In genomic region chr2:73690783-73691604, GRCm38 (mm10) we compare ENCODE assay signal across 25 mouse cellular contexts.
DNase-seq lines count a peak whose midpoint lies in the region; ATAC-seq and TF ChIP-seq lines count a peak whose summit lies in the region.
"Had no signal": no experiment of that assay in that cellular context is flagged by ENCODE, and none has a peak within 500 bp of the region (broad histone marks: within the 10 kb centered on the region; RNA-seq: fewer than 3 reads in every experiment).

No protein-coding gene starts in this region.

- no peak for TF ChIP-seq CTCF in hindbrain, postnatal 0 days (IDR thresholded peaks at IDR 0.05; ENCODE audit: low read depth)
- TF ChIP-seq CTCF in midbrain, postnatal 0 days (IDR thresholded peaks at IDR 0.05): no peak

- DNase-seq in hindbrain, postnatal 0 days (ENCODE audit: low spot score): peak; percentile 16
- DNase-seq in hindbrain, embryonic 11.5 days (ENCODE audit: low spot score): no peak
- no peak for DNase-seq in limb, embryonic 10.5 days (ENCODE audit: low spot score)
- DNase-seq in midbrain, postnatal 0 days (ENCODE audit: low spot score): peak; percentile 40
- DNase-seq in heart, embryonic 10.5 days (ENCODE audit: low spot score): no peak
- DNase-seq: adrenal gland, adult 2 months; B cell, adult 2 months; cerebellum, postnatal 36 days; gastrocnemius, postnatal 36 days; heart, adult 2 months; heart, postnatal 36 days; thymus, adult 18-20 months; thymus, postnatal 36 days had no signal

- no peaks in the 10 kb centered on the region for H3K36me3 ChIP-seq in hindbrain, postnatal 0 days (ENCODE audit: insufficient read depth, low read length)
- H3K36me3 ChIP-seq in hindbrain, embryonic 11.5 days (ENCODE audit: control insufficient read depth, insufficient read depth, low read length): no peaks in the 10 kb centered on the region
- H3K36me3 ChIP-seq in midbrain, embryonic 16.5 days (ENCODE audit: control insufficient read depth, insufficient read depth, low read length): no peaks in the 10 kb centered on the region
- H3K36me3 ChIP-seq in midbrain, embryonic 15.5 days (replicated peaks): no peaks in the 10 kb centered on the region
- H3K36me3 ChIP-seq in limb, embryonic 10.5 days: peaks cover 23% of the 10 kb centered on the region
- no peaks in the 10 kb centered on the region for H3K36me3 ChIP-seq in midbrain, postnatal 0 days (ENCODE audit: insufficient read depth, low read length)
- no peaks in the 10 kb centered on the region for H3K36me3 ChIP-seq in heart, embryonic 10.5 days
- H3K36me3 ChIP-seq: embryonic facial prominence, embryonic 15.5 days; forebrain, embryonic 15.5 days; G1E; limb, embryonic 15.5 days; lung, embryonic 15.5 days had no signal

- no peaks in the 10 kb centered on the region for H3K27me3 ChIP-seq in hindbrain, postnatal 0 days (ENCODE audit: insufficient read depth, low read length)
- H3K27me3 ChIP-seq in hindbrain, embryonic 11.5 days (ENCODE audit: control insufficient read depth, insufficient read depth, low read length): no peaks in the 10 kb centered on the region
- H3K27me3 ChIP-seq in midbrain, embryonic 16.5 days (ENCODE audit: control insufficient read depth, insufficient read depth, low read depth, low read length): no peaks in the 10 kb centered on the region
- H3K27me3 ChIP-seq in midbrain, embryonic 15.5 days (replicated peaks): no peaks in the 10 kb centered on the region
- H3K27me3 ChIP-seq in limb, embryonic 10.5 days (ENCODE audit: low read depth, poor library complexity, severe bottlenecking): no peaks in the 10 kb centered on the region
- H3K27me3 ChIP-seq in midbrain, postnatal 0 days (ENCODE audit: insufficient read depth, low read length): no peaks in the 10 kb centered on the region
- no peaks in the 10 kb centered on the region for H3K27me3 ChIP-seq in heart, embryonic 10.5 days (ENCODE audit: insufficient read depth, poor library complexity, severe bottlenecking)
- H3K27me3 ChIP-seq: CH12.LX; embryonic facial prominence, embryonic 15.5 days; forebrain, embryonic 15.5 days; limb, embryonic 15.5 days; lung, embryonic 15.5 days; Patski had no signal

- H3K4me2 ChIP-seq in hindbrain, postnatal 0 days (ENCODE audit: low read depth, low read length): no peak overlapping the region
- H3K4me2 ChIP-seq in hindbrain, embryonic 11.5 days (replicated peaks; ENCODE audit: low read depth, low read length): no peak overlapping the region
- H3K4me2 ChIP-seq in midbrain, embryonic 16.5 days (ENCODE audit: low read length): no peak overlapping the region
- no peak overlapping the region for H3K4me2 ChIP-seq in midbrain, embryonic 15.5 days
- H3K4me2 ChIP-seq in midbrain, postnatal 0 days (ENCODE audit: low read depth, low read length, poor library complexity, severe bottlenecking): no peak overlapping the region
- H3K4me2 ChIP-seq: embryonic facial prominence, embryonic 15.5 days; forebrain, embryonic 15.5 days; limb, embryonic 15.5 days; lung, embryonic 15.5 days had no signal

- H3K9me3 ChIP-seq in hindbrain, postnatal 0 days (ENCODE audit: low read length): no peaks in the 10 kb centered on the region
- H3K9me3 ChIP-seq in hindbrain, embryonic 11.5 days (ENCODE audit: control insufficient read depth, low read length): no peaks in the 10 kb centered on the region
- H3K9me3 ChIP-seq in midbrain, embryonic 16.5 days (replicated peaks; ENCODE audit: control insufficient read depth, low read length, poor library complexity, severe bottlenecking): 0 out of 2 replicates have a peak, but pooled peaks cover 3% of the 10 kb centered on the region
- H3K9me3 ChIP-seq in midbrain, embryonic 15.5 days: no peaks in the 10 kb centered on the region
- H3K9me3 ChIP-seq in limb, embryonic 10.5 days (replicated peaks): no peaks in the 10 kb centered on the region
- H3K9me3 ChIP-seq in midbrain, postnatal 0 days (ENCODE audit: low read length): no peaks in the 10 kb centered on the region
- no peaks in the 10 kb centered on the region; the same call in 1 of the 2 replicates for H3K9me3 ChIP-seq in heart, embryonic 10.5 days
- H3K9me3 ChIP-seq: embryonic facial prominence, embryonic 15.5 days; G1E; lung, embryonic 15.5 days had no signal

- no peak overlapping the region for H3K4me3 ChIP-seq in hindbrain, postnatal 0 days (ENCODE audit: low read length)
- H3K4me3 ChIP-seq in hindbrain, embryonic 11.5 days (ENCODE audit: low read depth, low read length): no peak overlapping the region
- H3K4me3 ChIP-seq in midbrain, embryonic 16.5 days (ENCODE audit: low read depth, low read length): no peak overlapping the region
- no peak overlapping the region for H3K4me3 ChIP-seq in midbrain, embryonic 15.5 days
- no peak overlapping the region for H3K4me3 ChIP-seq in limb, embryonic 10.5 days
- H3K4me3 ChIP-seq in midbrain, postnatal 0 days (ENCODE audit: low read depth, low read length): no peak overlapping the region
- no peak overlapping the region for H3K4me3 ChIP-seq in heart, embryonic 10.5 days
- H3K4me3 ChIP-seq: embryonic facial prominence, embryonic 15.5 days; forebrain, embryonic 15.5 days; heart, adult 2 months; limb, embryonic 15.5 days; lung, embryonic 15.5 days; megakaryocyte, embryonic 14.5 days had no signal

- no peaks in the 10 kb centered on the region for H3K4me1 ChIP-seq in hindbrain, postnatal 0 days (ENCODE audit: insufficient read depth, low read length)
- H3K4me1 ChIP-seq in hindbrain, embryonic 11.5 days (replicated peaks; ENCODE audit: control insufficient read depth, insufficient read depth, low read length): no peaks in the 10 kb centered on the region
- H3K4me1 ChIP-seq in midbrain, embryonic 16.5 days (ENCODE audit: control insufficient read depth, insufficient read depth, low read length): no peaks in the 10 kb centered on the region
- H3K4me1 ChIP-seq in midbrain, embryonic 15.5 days: no peaks in the 10 kb centered on the region
- peaks cover 10% of the 10 kb centered on the region for H3K4me1 ChIP-seq in limb, embryonic 10.5 days
- no peaks in the 10 kb centered on the region for H3K4me1 ChIP-seq in midbrain, postnatal 0 days (ENCODE audit: insufficient read depth, low read length)
- no peaks in the 10 kb centered on the region for H3K4me1 ChIP-seq in heart, embryonic 10.5 days
- H3K4me1 ChIP-seq: embryonic facial prominence, embryonic 15.5 days; forebrain, embryonic 15.5 days; limb, embryonic 15.5 days; lung, embryonic 15.5 days; megakaryocyte, embryonic 14.5 days had no signal

- H3K27ac ChIP-seq in hindbrain, postnatal 0 days: 0 out of 2 replicates have a peak overlapping the region, but pooled peaks have one; percentile 7
- no peak overlapping the region for H3K27ac ChIP-seq in hindbrain, embryonic 11.5 days (ENCODE audit: low read depth, low read length)
- no peak overlapping the region for H3K27ac ChIP-seq in midbrain, embryonic 16.5 days (ENCODE audit: low read length)
- no peak overlapping the region for H3K27ac ChIP-seq in midbrain, embryonic 15.5 days
- H3K27ac ChIP-seq in limb, embryonic 10.5 days: peak overlapping the region; percentile 77
- no peak overlapping the region; the same call in 1 of the 2 replicates for H3K27ac ChIP-seq in midbrain, postnatal 0 days (ENCODE audit: low read depth, low read length)
- no peak overlapping the region for H3K27ac ChIP-seq in heart, embryonic 10.5 days
- H3K27ac ChIP-seq: embryonic facial prominence, embryonic 15.5 days; forebrain, embryonic 15.5 days; heart, adult 2 months; limb, embryonic 15.5 days; liver, embryonic 14.5 days; lung, embryonic 15.5 days had no signal

- WGBS in hindbrain, postnatal 0 days: 68% methylated on average over 6 of the region's 6 CpGs
- 82% methylated on average over 6 of the region's 6 CpGs for WGBS in hindbrain, embryonic 11.5 days
- 78% methylated on average over 6 of the region's 6 CpGs for WGBS in midbrain, embryonic 16.5 days
- WGBS in midbrain, embryonic 15.5 days: 77% methylated on average over 6 of the region's 6 CpGs
- WGBS in limb, embryonic 10.5 days: 87% methylated on average over 6 of the region's 6 CpGs
- 62% methylated on average over 6 of the region's 6 CpGs for WGBS in midbrain, postnatal 0 days
- 75% methylated on average over 6 of the region's 6 CpGs for WGBS in heart, embryonic 10.5 days

- peak; percentile 70; the same call in 1 of the 2 replicates for ATAC-seq in hindbrain, postnatal 0 days
- ATAC-seq in hindbrain, embryonic 11.5 days (ENCODE audit: low FRiP score): no peak
- 0 out of 2 replicates have a peak, but pooled peaks have one; percentile 25 for ATAC-seq in midbrain, embryonic 16.5 days
- no peak for ATAC-seq in midbrain, embryonic 15.5 days (replicated peaks)
- ATAC-seq in midbrain, postnatal 0 days (ENCODE audit: low FRiP score): no peak
- ATAC-seq: forebrain, embryonic 15.5 days; intestine, postnatal 0 days; Patski had no signal

- no peak overlapping the region for H3K9ac ChIP-seq in hindbrain, postnatal 0 days (replicated peaks; ENCODE audit: low read length)
- H3K9ac ChIP-seq in hindbrain, embryonic 11.5 days (ENCODE audit: low read depth, low read length): no peak overlapping the region
- H3K9ac ChIP-seq in midbrain, embryonic 16.5 days (ENCODE audit: low read depth, low read length): no peak overlapping the region
- no peak overlapping the region for H3K9ac ChIP-seq in midbrain, embryonic 15.5 days
- H3K9ac ChIP-seq in midbrain, postnatal 0 days (replicated peaks; ENCODE audit: low read length, poor library complexity, severe bottlenecking): no peak overlapping the region
- H3K9ac ChIP-seq: embryonic facial prominence, embryonic 15.5 days; forebrain, embryonic 15.5 days; limb, embryonic 15.5 days; liver, embryonic 14.5 days; lung, embryonic 15.5 days had no signal

Comparison
In these comparisons a context has a peak if more than half of its experiments do, and no peak if none do; other contexts are left out.
1. ATAC-seq: peak in hindbrain, postnatal 0 days (single experiment) and midbrain, embryonic 16.5 days (single experiment); none in hindbrain, embryonic 11.5 days (single experiment), midbrain, embryonic 15.5 days (single experiment) and midbrain, postnatal 0 days (single experiment).
2. DNase-seq: peak in hindbrain, postnatal 0 days (single experiment) and midbrain, postnatal 0 days (single experiment); none in hindbrain, embryonic 11.5 days (single experiment), limb, embryonic 10.5 days (single experiment) and heart, embryonic 10.5 days (single experiment).
3. H3K27ac ChIP-seq: peak in hindbrain, postnatal 0 days (single experiment) and limb, embryonic 10.5 days (single experiment); none in hindbrain, embryonic 11.5 days (single experiment), midbrain, embryonic 16.5 days (single experiment), midbrain, embryonic 15.5 days (single experiment), midbrain, postnatal 0 days (single experiment) and heart, embryonic 10.5 days (single experiment).